Mouse (Mus musculus): ENCODE results near the gene Srsf10. TPM values are rescaled to one million over a fixed set of nuclear protein-coding genes. Genes with fewer than 3 reads are reported as not detected.

Gene Srsf10
- polyA plus RNA-seq, 1 experiment from 2014 or later, result 88.1 TPM

GRCm38 (mm10) chr4:135899050-135899448 is 43.5 kb downstream of the Srsf10 start:
- no peaks in the 10 kb centered on the region for H3K9me3 ChIP-seq (ENCODE audit: control insufficient read depth, low read length)
- TF ChIP-seq EP300 (optimal IDR thresholded peaks at IDR 0.05), result no peak
- TF ChIP-seq CTCF (IDR thresholded peaks at IDR 0.05; ENCODE audit: low read depth), result no peak
- no peaks in the 10 kb centered on the region for H3K4me1 ChIP-seq (replicated peaks; ENCODE audit: control insufficient read depth, insufficient read depth)
- ATAC-seq (ENCODE audit: low FRiP score, low TSS enrichment) (peak; percentile 38; the same call in 1 of the 2 replicates), DNase-seq (ENCODE audit: low spot score) (no peak)
- H3K27me3 ChIP-seq (ENCODE audit: control insufficient read depth, insufficient read depth, low read length), result no peaks in the 10 kb centered on the region
- H3K4me2 ChIP-seq (replicated peaks; ENCODE audit: low read depth), result no peak overlapping the region
- WGBS, result 76% methylated on average over 7 of the region's 7 CpGs
- no peak overlapping the region for H3K9ac ChIP-seq (ENCODE audit: low read length)
- H3K36me3 ChIP-seq (ENCODE audit: control insufficient read depth, insufficient read depth, low read length), result no peaks in the 10 kb centered on the region
- no peak overlapping the region for H3K27ac ChIP-seq (replicated peaks)
- no peak overlapping the region for H3K4me3 ChIP-seq (ENCODE audit: low read depth, low read length)

- WGBS, result 76% methylated on average over 5 of the region's 5 CpGs
- no peaks in the 10 kb centered on the region for H3K27me3 ChIP-seq (ENCODE audit: control insufficient read depth, insufficient read depth, low read length)
- H3K36me3 ChIP-seq (ENCODE audit: control insufficient read depth, insufficient read depth, low read length), result no peaks in the 10 kb centered on the region
- H3K4me1 ChIP-seq (replicated peaks; ENCODE audit: control insufficient read depth, insufficient read depth), result no peaks in the 10 kb centered on the region
- ATAC-seq (ENCODE audit: low FRiP score, low TSS enrichment) (no peak), DNase-seq (ENCODE audit: low spot score) (no peak)
- H3K27ac ChIP-seq (replicated peaks), result no peak overlapping the region
- no peak overlapping the region for H3K4me2 ChIP-seq (replicated peaks; ENCODE audit: low read depth)
- no peak overlapping the region for H3K4me3 ChIP-seq (ENCODE audit: low read depth, low read length)
- no peak for TF ChIP-seq CTCF (IDR thresholded peaks at IDR 0.05; ENCODE audit: low read depth)
- TF ChIP-seq EP300 (optimal IDR thresholded peaks at IDR 0.05), result no peak
- no peaks in the 10 kb centered on the region for H3K9me3 ChIP-seq (ENCODE audit: control insufficient read depth, low read length)
- no peak overlapping the region for H3K9ac ChIP-seq (ENCODE audit: low read length)
Measured at GRCm38 (mm10) chr4:135900008-135900407, 44.5 kb downstream of the Srsf10 start.

- no peak overlapping the region for H3K9ac ChIP-seq (ENCODE audit: low read length)
- ATAC-seq (ENCODE audit: low FRiP score, low TSS enrichment), result no peak
- H3K4me1 ChIP-seq (replicated peaks; ENCODE audit: control insufficient read depth, insufficient read depth), result no peaks in the 10 kb centered on the region
- H3K9me3 ChIP-seq (ENCODE audit: control insufficient read depth, low read length), result no peaks in the 10 kb centered on the region
- no peak for TF ChIP-seq CTCF (IDR thresholded peaks at IDR 0.05; ENCODE audit: low read depth)
- no peak for TF ChIP-seq EP300 (optimal IDR thresholded peaks at IDR 0.05)
- H3K36me3 ChIP-seq (ENCODE audit: control insufficient read depth, insufficient read depth, low read length), result no peaks in the 10 kb centered on the region
- H3K27me3 ChIP-seq (ENCODE audit: control insufficient read depth, insufficient read depth, low read length), result no peaks in the 10 kb centered on the region
- DNase-seq (ENCODE audit: low spot score), result no peak
- 84% methylated on average over 4 of the region's 4 CpGs for WGBS
- H3K4me3 ChIP-seq (ENCODE audit: low read depth, low read length), result no peak overlapping the region
- no peak overlapping the region for H3K4me2 ChIP-seq (replicated peaks; ENCODE audit: low read depth)
- H3K27ac ChIP-seq (replicated peaks), result no peak overlapping the region
Measured at GRCm38 (mm10) chr4:135902606-135903242, 47.2 kb downstream of the Srsf10 start.

GRCm38 (mm10) chr4:135904810-135905209 is 49.3 kb downstream of the Srsf10 start:
- no peaks in the 10 kb centered on the region for H3K27me3 ChIP-seq (ENCODE audit: control insufficient read depth, insufficient read depth, low read length)
- ATAC-seq (ENCODE audit: low FRiP score, low TSS enrichment) (no peak), DNase-seq (ENCODE audit: low spot score) (no peak)
- no peaks in the 10 kb centered on the region for H3K9me3 ChIP-seq (ENCODE audit: control insufficient read depth, low read length)
- H3K4me2 ChIP-seq (replicated peaks; ENCODE audit: low read depth), result no peak overlapping the region
- H3K4me1 ChIP-seq (replicated peaks; ENCODE audit: control insufficient read depth, insufficient read depth), result no peaks in the 10 kb centered on the region
- H3K27ac ChIP-seq (replicated peaks), result no peak overlapping the region
- WGBS, result 39% methylated on average over 1 of the region's 1 CpGs
- TF ChIP-seq CTCF (IDR thresholded peaks at IDR 0.05; ENCODE audit: low read depth) (no peak), EP300 (optimal IDR thresholded peaks at IDR 0.05) (no peak)
- H3K36me3 ChIP-seq (ENCODE audit: control insufficient read depth, insufficient read depth, low read length), result no peaks in the 10 kb centered on the region
- no peak overlapping the region for H3K4me3 ChIP-seq (ENCODE audit: low read depth, low read length)
- no peak overlapping the region for H3K9ac ChIP-seq (ENCODE audit: low read length)

- H3K36me3 ChIP-seq (ENCODE audit: control insufficient read depth, insufficient read depth, low read length), result no peaks in the 10 kb centered on the region
- TF ChIP-seq EP300 (optimal IDR thresholded peaks at IDR 0.05) (no peak), CTCF (IDR thresholded peaks at IDR 0.05; ENCODE audit: low read depth) (no peak)
- no peak overlapping the region for H3K4me3 ChIP-seq (ENCODE audit: low read depth, low read length)
- WGBS, result 79% methylated on average over 3 of the region's 3 CpGs
- no peaks in the 10 kb centered on the region for H3K27me3 ChIP-seq (ENCODE audit: control insufficient read depth, insufficient read depth, low read length)
- ATAC-seq (ENCODE audit: low FRiP score, low TSS enrichment) (no peak), DNase-seq (ENCODE audit: low spot score) (no peak)
- no peak overlapping the region for H3K27ac ChIP-seq (replicated peaks)
- H3K4me2 ChIP-seq (replicated peaks; ENCODE audit: low read depth), result no peak overlapping the region
- no peaks in the 10 kb centered on the region for H3K9me3 ChIP-seq (ENCODE audit: control insufficient read depth, low read length)
- no peak overlapping the region for H3K9ac ChIP-seq (ENCODE audit: low read length)
- H3K4me1 ChIP-seq (replicated peaks; ENCODE audit: control insufficient read depth, insufficient read depth), result no peaks in the 10 kb centered on the region
Measured at GRCm38 (mm10) chr4:135906633-135907032, 51.1 kb downstream of the Srsf10 start.

- no peak overlapping the region for H3K27ac ChIP-seq (replicated peaks)
- no peaks in the 10 kb centered on the region for H3K27me3 ChIP-seq (ENCODE audit: control insufficient read depth, insufficient read depth, low read length)
- no peaks in the 10 kb centered on the region for H3K36me3 ChIP-seq (ENCODE audit: control insufficient read depth, insufficient read depth, low read length)
- no peak overlapping the region for H3K4me2 ChIP-seq (replicated peaks; ENCODE audit: low read depth)
- DNase-seq (ENCODE audit: low spot score) (no peak), ATAC-seq (ENCODE audit: low FRiP score, low TSS enrichment) (no peak)
- WGBS, result 26% methylated on average over 13 of the region's 13 CpGs
- TF ChIP-seq EP300 (optimal IDR thresholded peaks at IDR 0.05), result no peak
- TF ChIP-seq CTCF (IDR thresholded peaks at IDR 0.05; ENCODE audit: low read depth), result no peak
- H3K9ac ChIP-seq (ENCODE audit: low read length), result no peak overlapping the region
- H3K4me3 ChIP-seq (ENCODE audit: low read depth, low read length), result no peak overlapping the region
- no peaks in the 10 kb centered on the region for H3K9me3 ChIP-seq (ENCODE audit: control insufficient read depth, low read length)
- no peaks in the 10 kb centered on the region for H3K4me1 ChIP-seq (replicated peaks; ENCODE audit: control insufficient read depth, insufficient read depth)
Measured at GRCm38 (mm10) chr4:135909326-135910066, 53.9 kb downstream of the Srsf10 start.

All from stomach, postnatal 0 days (tissue).